Mouse (Mus musculus): ENCODE measurements at regions not wholly inside any gene's neighbourhood (a gene's known extent, or its start where the extent isn't known, plus 50 kb on each side); places are given as distances from the start of the nearest gene placed in this dataset.

- no peak for DNase-seq (ENCODE audit: low spot score)
Measured at GRCm38 (mm10) chr2:159354247-159354646, 559.6 kb downstream of the Dhx35 start.

GRCm38 (mm10) chr2:159356503-159356902, 561.9 kb downstream of the Dhx35 start:
- no peak for DNase-seq (ENCODE audit: low spot score)

GRCm38 (mm10) chr2:159361371-159361770, 566.8 kb downstream of the Dhx35 start:
- no peak for DNase-seq (ENCODE audit: low spot score)

GRCm38 (mm10) chr2:159392865-159393264, 598.3 kb downstream of the Dhx35 start:
- no peak for DNase-seq (ENCODE audit: low spot score)

- no peak for DNase-seq (ENCODE audit: low spot score)
Measured at GRCm38 (mm10) chr2:159401421-159402100, 607.0 kb downstream of the Dhx35 start.

- DNase-seq (ENCODE audit: low spot score) = no peak
Measured at GRCm38 (mm10) chr2:159404940-159405339, 610.3 kb downstream of the Dhx35 start.

GRCm38 (mm10) chr2:159414599-159414998, 620.0 kb downstream of the Dhx35 start:
- DNase-seq (ENCODE audit: low spot score) = no peak

- DNase-seq (ENCODE audit: low spot score) = peak; percentile 71
Measured at GRCm38 (mm10) chr2:159418371-159418940, 623.8 kb downstream of the Dhx35 start.

GRCm38 (mm10) chr2:159422281-159422937, 627.8 kb downstream of the Dhx35 start:
- DNase-seq (ENCODE audit: low spot score) = peak; percentile 27

GRCm38 (mm10) chr2:159428201-159428600, 633.6 kb downstream of the Dhx35 start:
- DNase-seq (ENCODE audit: low spot score) = peak; percentile 26

GRCm38 (mm10) chr2:159430577-159431329, 636.1 kb downstream of the Dhx35 start:
- DNase-seq (ENCODE audit: low spot score) = no peak

- no peak for DNase-seq (ENCODE audit: low spot score)
Measured at GRCm38 (mm10) chr2:159438961-159439360, 644.4 kb downstream of the Dhx35 start.

GRCm38 (mm10) chr2:159443581-159443980, 649.0 kb downstream of the Dhx35 start:
- DNase-seq (ENCODE audit: low spot score) = peak; percentile 68

GRCm38 (mm10) chr2:159446434-159446833, 651.8 kb downstream of the Dhx35 start:
- no peak for DNase-seq (ENCODE audit: low spot score)

- DNase-seq (ENCODE audit: low spot score) = no peak
Measured at GRCm38 (mm10) chr2:159446886-159447285, 652.3 kb downstream of the Dhx35 start.

GRCm38 (mm10) chr2:159448976-159449375, 654.4 kb downstream of the Dhx35 start:
- DNase-seq (ENCODE audit: low spot score) = no peak

- no peak for DNase-seq (ENCODE audit: low spot score)
Measured at GRCm38 (mm10) chr2:159451439-159451838, 656.8 kb downstream of the Dhx35 start.

GRCm38 (mm10) chr2:159481399-159482080, 686.9 kb downstream of the Dhx35 start:
- DNase-seq (ENCODE audit: low spot score) = no peak

GRCm38 (mm10) chr2:159491090-159491489, 696.5 kb downstream of the Dhx35 start:
- DNase-seq (ENCODE audit: low spot score) = no peak

GRCm38 (mm10) chr2:159498691-159499090, 704.1 kb downstream of the Dhx35 start:
- no peak for DNase-seq (ENCODE audit: low spot score)

GRCm38 (mm10) chr2:159501039-159501438, 706.4 kb downstream of the Dhx35 start:
- DNase-seq (ENCODE audit: low spot score) = no peak

GRCm38 (mm10) chr2:159519066-159519465, 724.5 kb downstream of the Dhx35 start:
- DNase-seq (ENCODE audit: low spot score) = no peak
